In the genomic region with DNA sequence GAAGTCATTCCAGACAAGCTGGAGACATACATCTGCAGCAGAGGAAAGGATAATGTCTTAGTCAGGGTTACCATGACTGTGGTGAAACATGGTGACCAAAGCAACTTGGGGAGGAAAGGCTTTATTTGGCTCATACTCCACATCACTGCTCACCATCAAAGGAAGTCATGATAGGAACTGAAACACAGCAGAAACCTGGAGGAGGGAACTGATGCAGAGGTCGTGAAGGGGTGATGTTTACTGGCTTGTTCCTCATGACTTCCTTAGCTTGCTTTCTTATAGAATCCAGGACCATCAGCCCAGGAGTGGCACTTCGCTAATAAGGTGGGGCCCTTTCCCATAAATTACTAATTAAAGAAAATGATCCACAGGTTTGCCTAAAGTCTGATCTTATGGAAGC, we compare ENCODE assay signal across 21 mouse cellular contexts. TPM values are rescaled to one million over a fixed set of nuclear protein-coding genes. Genes with fewer than 3 reads are reported as not detected.
DNase-seq lines count a peak whose midpoint lies in the region; ATAC-seq and TF ChIP-seq lines count a peak whose summit lies in the region.
"Had no signal": no experiment of that assay in that cellular context is flagged by ENCODE, and none has a peak within 500 bp of the region (broad histone marks: within the 10 kb centered on the region; RNA-seq: fewer than 3 reads in every experiment).

No protein-coding gene starts in this region.

- H3K9me3 ChIP-seq in CH12.LX (replicated peaks; ENCODE audit: low read length) = no peaks in the 10 kb centered on the region
- H3K9me3 ChIP-seq in stomach, postnatal 0 days (ENCODE audit: control insufficient read depth, low read length) = no peaks in the 10 kb centered on the region
- H3K9me3 ChIP-seq: G1E had no signal

- in situ Hi-C loops in CH12.LX (cut with MboI; ENCODE audit: low pct_ligation_motif_present, low pct_unique_long_range_greater_than_20kb, low sequenced_read_pairs) = loop anchor here (25.0 kb wide), 1 partner anchor 1463 kb away; no protein-coding TSS in a partner anchor

- intact Hi-C loops in heart, adult 2 months (cut with DNase I) = no loop called here

- no peak for TF ChIP-seq RAD21 in CH12.LX (IDR thresholded peaks at IDR 0.05; ENCODE audit: low read depth, low read length)

- no peaks in the 10 kb centered on the region for H3K27me3 ChIP-seq in heart, adult 2 months (ENCODE audit: control insufficient read depth, insufficient read depth, low read length)
- H3K27me3 ChIP-seq in CH12.LX (replicated peaks) = no peaks in the 10 kb centered on the region
- no peaks in the 10 kb centered on the region for H3K27me3 ChIP-seq in stomach, postnatal 0 days (ENCODE audit: control insufficient read depth, insufficient read depth, low read length)
- H3K27me3 ChIP-seq: Patski had no signal

- DNase-seq in heart, adult 11 months = peak; percentile 93
- DNase-seq in heart, adult 2 months = no peak
- peak; percentile 26 for DNase-seq in layer of hippocampus, adult 9-11 months
- DNase-seq in layer of hippocampus, adult 2 months (ENCODE audit: low spot score in 2 of 2) = no peak
- DNase-seq in CH12.LX (ENCODE audit: extremely low read depth) = peak; percentile 49
- DNase-seq in brain, adult 2 months (ENCODE audit: low read depth, low spot score) = peak; percentile 3
- DNase-seq in stomach, postnatal 0 days (ENCODE audit: low spot score) = no peak
- DNase-seq in lung, postnatal 25 days (ENCODE audit: low spot score) = no peak
- DNase-seq: adrenal gland, adult 2 months; adrenal gland, adult 8-10 months; adrenal gland, postnatal 25 days; adrenal gland, postnatal 36 days; B cell, adult 2 months; cerebellum, adult 11 months; cerebellum, adult 11-12 months; cerebellum, adult 18-20 months; cerebellum, adult 2 months had no signal

- H3K9ac ChIP-seq in heart, adult 2 months (ENCODE audit: low read depth, low read length) = no peak overlapping the region
- H3K9ac ChIP-seq in CH12.LX (ENCODE audit: insufficient read depth, low read depth) = no peak overlapping the region
- H3K9ac ChIP-seq in stomach, postnatal 0 days (ENCODE audit: low read length) = no peak overlapping the region

- WGBS in heart, adult 2 months = 50% methylated on average over 2 of the region's 2 CpGs
- 59% methylated on average over 2 of the region's 2 CpGs for WGBS in stomach, postnatal 0 days

- H3K36me3 ChIP-seq in heart, adult 2 months (ENCODE audit: control insufficient read depth, insufficient read depth, low read length) = no peaks in the 10 kb centered on the region
- no peaks in the 10 kb centered on the region for H3K36me3 ChIP-seq in CH12.LX (replicated peaks in 1 of 2; ENCODE audit: control insufficient read depth in 1 of 2, insufficient read depth in 1 of 2, low read length in 1 of 2)
- H3K36me3 ChIP-seq in stomach, postnatal 0 days (ENCODE audit: control insufficient read depth, insufficient read depth, low read length) = no peaks in the 10 kb centered on the region
- H3K36me3 ChIP-seq: G1E had no signal

- H3K4me3 ChIP-seq in heart, adult 2 months = no peak overlapping the region
- H3K4me3 ChIP-seq in layer of hippocampus, adult 2 months = no peak overlapping the region
- no peak overlapping the region for H3K4me3 ChIP-seq in CH12.LX (replicated peaks in 1 of 3; ENCODE audit: low read depth in 2 of 3, low read length in 2 of 3, poor library complexity in 1 of 3)
- no peak overlapping the region for H3K4me3 ChIP-seq in stomach, postnatal 0 days (ENCODE audit: low read depth, low read length)

- no peak for TF ChIP-seq POLR2A in heart, adult 2 months (IDR thresholded peaks at IDR 0.05; ENCODE audit: insufficient read depth, low read depth, low read length)
- no peak for TF ChIP-seq POLR2A in CH12.LX (IDR thresholded peaks at IDR 0.05; ENCODE audit: low read depth, low read length)

- no peak for ATAC-seq in stomach, postnatal 0 days (ENCODE audit: low FRiP score, low TSS enrichment)
- ATAC-seq: activated CD4-positive, CD25-positive, alpha-beta regulatory T cell, adult 4 months; CD4-positive, CD25-positive, alpha-beta regulatory T cell, adult 4 months; Patski had no signal

- H3K27ac ChIP-seq in heart, adult 2 months = no peak overlapping the region
- no peak overlapping the region for H3K27ac ChIP-seq in layer of hippocampus, adult 2 months
- no peak overlapping the region for H3K27ac ChIP-seq in CH12.LX (ENCODE audit: insufficient read depth, low read depth)
- H3K27ac ChIP-seq in stomach, postnatal 0 days (replicated peaks) = no peak overlapping the region

- H3K79me2 ChIP-seq in heart, adult 2 months (replicated peaks; ENCODE audit: control insufficient read depth, insufficient read depth, low read length) = no peaks in the 10 kb centered on the region
- no peaks in the 10 kb centered on the region for H3K79me2 ChIP-seq in CH12.LX (replicated peaks; ENCODE audit: control insufficient read depth, extremely low read depth, insufficient read depth, poor library complexity, severe bottlenecking)

- no peak overlapping the region for H3K4me2 ChIP-seq in CH12.LX (ENCODE audit: insufficient read depth, low read depth, poor library complexity, severe bottlenecking)
- H3K4me2 ChIP-seq in stomach, postnatal 0 days (replicated peaks; ENCODE audit: low read depth) = no peak overlapping the region

- TF ChIP-seq EP300 in heart, adult 2 months (IDR thresholded peaks at IDR 0.05; ENCODE audit: insufficient read depth, low read depth, low read length) = no peak
- TF ChIP-seq EP300 in CH12.LX (IDR thresholded peaks at IDR 0.05; ENCODE audit: low read length) = peak; percentile 51; the same call in 1 of the 2 replicates
- no peak for TF ChIP-seq EP300 in stomach, postnatal 0 days (optimal IDR thresholded peaks at IDR 0.05)

- H3K4me1 ChIP-seq in heart, adult 2 months (ENCODE audit: control insufficient read depth, insufficient read depth, low read length) = no peaks in the 10 kb centered on the region
- peaks cover 0 to 13% of the 10 kb centered on the region in 2 experiments; a peak in 2 of 4 replicates for H3K4me1 ChIP-seq in CH12.LX (ENCODE audit: control insufficient read depth in 1 of 2, insufficient read depth in 2 of 2)
- H3K4me1 ChIP-seq in stomach, postnatal 0 days (replicated peaks; ENCODE audit: control insufficient read depth, insufficient read depth) = no peaks in the 10 kb centered on the region

- no peak for TF ChIP-seq CTCF in heart, adult 2 months (IDR thresholded peaks at IDR 0.05)
- no peak for TF ChIP-seq CTCF in layer of hippocampus, adult 2 months (conservative IDR thresholded peaks at IDR 0.05)
- no peak for TF ChIP-seq CTCF in CH12.LX (conservative IDR thresholded peaks at IDR 0.05 in 1 of 2, IDR thresholded peaks at IDR 0.05 in 1 of 2; ENCODE audit: low read depth in 2 of 2, low read length in 2 of 2)
- TF ChIP-seq CTCF in stomach, postnatal 0 days (IDR thresholded peaks at IDR 0.05; ENCODE audit: low read depth) = no peak

- dilution Hi-C loops in CH12.LX (cut with MboI; ENCODE audit: extremely low pct_ligation_motif_present, extremely low pct_unique_long_range_greater_than_20kb, low sequenced_read_pairs) = no loop called here

TF ChIP-seq in CH12.LX, 34 proteins besides CTCF, POLR2A, EP300 and RAD21:
- TF ChIP-seq PAX5 (IDR thresholded peaks at IDR 0.05; ENCODE audit: low read length) = no peak
- TF ChIP-seq RCOR1 (conservative IDR thresholded peaks at IDR 0.05; ENCODE audit: low read depth, low read length) = no peak
- no peak for TF ChIP-seq TBP (conservative IDR thresholded peaks at IDR 0.05; ENCODE audit: low read depth, low read length)
- TF ChIP-seq IRF4 (IDR thresholded peaks at IDR 0.05; ENCODE audit: low read depth, low read length) = no peak
- TF ChIP-seq POLR2AphosphoS2 (IDR thresholded peaks at IDR 0.05; ENCODE audit: low read depth, low read length) = no peak
- TF ChIP-seq ZMIZ1 (IDR thresholded peaks at IDR 0.05; ENCODE audit: low read depth, low read length) = no peak
- TF ChIP-seq MAFK (IDR thresholded peaks at IDR 0.05; ENCODE audit: insufficient replicate concordance, low read length) = no peak
- no peak for TF ChIP-seq MYC (IDR thresholded peaks at IDR 0.05; ENCODE audit: low read depth, low read length)
- TF ChIP-seq MAX (IDR thresholded peaks at IDR 0.05; ENCODE audit: low read length) = no peak
- TF ChIP-seq GABPA (IDR thresholded peaks at IDR 0.05; ENCODE audit: insufficient replicate concordance, low read depth, low read length) = no peak
- TF ChIP-seq SIN3A (IDR thresholded peaks at IDR 0.05; ENCODE audit: low read length) = no peak
- TF ChIP-seq ETS1 (conservative IDR thresholded peaks at IDR 0.05; ENCODE audit: low read depth, low read length) = no peak
- TF ChIP-seq MXI1 (IDR thresholded peaks at IDR 0.05; ENCODE audit: low read depth, low read length) = no peak
- no peak for TF ChIP-seq CHD1 (IDR thresholded peaks at IDR 0.05; ENCODE audit: low read depth, low read length)
- no peak for TF ChIP-seq KAT2A (IDR thresholded peaks at IDR 0.05; ENCODE audit: insufficient replicate concordance, low read length)
- no peak for TF ChIP-seq SMC3 (IDR thresholded peaks at IDR 0.05; ENCODE audit: low read depth, low read length)
- TF ChIP-seq UBTF (IDR thresholded peaks at IDR 0.05; ENCODE audit: low read depth, low read length) = no peak
- no peak for TF ChIP-seq NELFE (IDR thresholded peaks at IDR 0.05; ENCODE audit: low read depth, low read length)
- TF ChIP-seq ELF1 (IDR thresholded peaks at IDR 0.05; ENCODE audit: low read depth, low read length) = no peak

RNA-seq across cellular contexts. Expression of gene Bod1l, which starts 55.1 kb away (rescaled TPM):
- total RNA-seq in heart, adult 2 months (2021) = 10 to 100 TPM; 17.8 to 18.8 TPM
- polyA plus RNA-seq in heart, adult 2 months (2012; rRNA removed) = 2.8 and 4.9 TPM in 2 replicates
- 10 to 100 TPM; 38.7 to 43.1 TPM for total RNA-seq in layer of hippocampus, adult 2 months (2021)
- total RNA-seq in CH12.LX (2012; rRNA removed) (14.5 and 15.4 TPM in 2 replicates), CH12.LX (2014; rRNA removed) (8.5 and 8.9 TPM in 2 replicates)
- polyA plus RNA-seq in CH12.LX (2012; ENCODE audit: insufficient read length, low read depth) = 15.7 and 16.5 TPM in 2 replicates
- polyA plus RNA-seq in stomach, postnatal 0 days (2015; fragmentation: Nextera tagmentation; extraction: Ambion mirVana) = 10.6 and 11.3 TPM in 2 replicates

Comparison
In these comparisons a context has a peak if more than half of its experiments do, and no peak if none do; other contexts are left out.
1. DNase-seq: peak in heart, adult 11 months (single experiment), layer of hippocampus, adult 9-11 months (single experiment), CH12.LX (single experiment) and brain, adult 2 months (single experiment); none in heart, adult 2 months (0 of 2), layer of hippocampus, adult 2 months (0 of 2), stomach, postnatal 0 days (single experiment) and lung, postnatal 25 days (single experiment).